Mouse (Mus musculus) heart, embryonic 11.5 days (tissue): Measurements from ENCODE around the gene Nop58. TPM values are rescaled to one million over a fixed set of nuclear protein-coding genes. Genes with fewer than 3 reads are reported as not detected.

ENCODE experiments used
- ATAC-seq: fragments of 200-750 bp; cut with Nextera tagmentation; replicated peaks from 2 replicates; pipeline ENCODE4 v1.8.0; 2017; ENCODE audit warnings: moderate library complexity; ENCODE audit not compliant: insufficient number of reproducible peaks, low FRiP score, low TSS enrichment
- H3K27ac ChIP-seq: fragments of 300-500 bp; sonication (generic); 2 replicates; pipeline ENCODE4 v1.5.1; 2014; ENCODE audit warnings: mild to moderate bottlenecking, low read depth, low read length
- H3K27me3 ChIP-seq: fragments of 300-500 bp; sonication (generic); 2 replicates; pipeline ENCODE4 v1.6.1; 2014; ENCODE audit warnings: mild to moderate bottlenecking, low read length, mixed read lengths; ENCODE audit not compliant: control insufficient read depth, insufficient read depth
- H3K36me3 ChIP-seq: fragments of 300-500 bp; sonication (generic); 2 replicates; pipeline ENCODE4 v1.6.1; 2014; ENCODE audit warnings: mild to moderate bottlenecking, low read length, moderate library complexity, mixed read lengths; ENCODE audit not compliant: control insufficient read depth, insufficient read depth
- H3K4me1 ChIP-seq: fragments of 300-500 bp; sonication (generic); 2 replicates; pipeline ENCODE4 v1.6.1; 2014; ENCODE audit warnings: low read length; ENCODE audit not compliant: control insufficient read depth, insufficient read depth
- H3K4me2 ChIP-seq: fragments of 300-500 bp; sonication (generic); 2 replicates; pipeline ENCODE4 v1.6.1; 2014; ENCODE audit warnings: mild to moderate bottlenecking, moderate library complexity
- H3K4me3 ChIP-seq: fragments of 300-500 bp; sonication (generic); 2 replicates; pipeline ENCODE4 v1.5.1; 2014; ENCODE audit warnings: low read depth, low read length
- H3K9ac ChIP-seq: fragments of 300-500 bp; sonication (generic); 2 replicates; pipeline ENCODE4 v1.6.1; 2014; ENCODE audit warnings: mild to moderate bottlenecking, low read depth, low read length, moderate library complexity
- H3K9me3 ChIP-seq: fragments of 300-500 bp; sonication (generic); replicated peaks from 2 replicates; pipeline ENCODE4 v1.6.1; 2016; ENCODE audit warnings: low read length; ENCODE audit not compliant: control insufficient read depth
- WGBS: fragments of 180-500 bp; shearing (Covaris S2); extraction: QIAGEN DNeasy Blood & Tissue Kit; methylation state at CpG from one replicate; pipeline ENCODE4 v1.1.7; 2014; ENCODE audit not compliant: insufficient replicate concordance; 5-methylcytosine and 5-hydroxymethylcytosine counted together
- polyA plus RNA-seq: library from polyadenylated mRNA; unstranded; fragments of >200 nt; fragmentation: Nextera tagmentation; extraction: Ambion mirVana; gene quantifications from 2 replicates; pipeline ENCODE4 v1.2.1, GENCODE M21; 2014

Gene Nop58
- polyA plus RNA-seq, 1 experiment from 2014 or later: 190 TPM

DNA sequence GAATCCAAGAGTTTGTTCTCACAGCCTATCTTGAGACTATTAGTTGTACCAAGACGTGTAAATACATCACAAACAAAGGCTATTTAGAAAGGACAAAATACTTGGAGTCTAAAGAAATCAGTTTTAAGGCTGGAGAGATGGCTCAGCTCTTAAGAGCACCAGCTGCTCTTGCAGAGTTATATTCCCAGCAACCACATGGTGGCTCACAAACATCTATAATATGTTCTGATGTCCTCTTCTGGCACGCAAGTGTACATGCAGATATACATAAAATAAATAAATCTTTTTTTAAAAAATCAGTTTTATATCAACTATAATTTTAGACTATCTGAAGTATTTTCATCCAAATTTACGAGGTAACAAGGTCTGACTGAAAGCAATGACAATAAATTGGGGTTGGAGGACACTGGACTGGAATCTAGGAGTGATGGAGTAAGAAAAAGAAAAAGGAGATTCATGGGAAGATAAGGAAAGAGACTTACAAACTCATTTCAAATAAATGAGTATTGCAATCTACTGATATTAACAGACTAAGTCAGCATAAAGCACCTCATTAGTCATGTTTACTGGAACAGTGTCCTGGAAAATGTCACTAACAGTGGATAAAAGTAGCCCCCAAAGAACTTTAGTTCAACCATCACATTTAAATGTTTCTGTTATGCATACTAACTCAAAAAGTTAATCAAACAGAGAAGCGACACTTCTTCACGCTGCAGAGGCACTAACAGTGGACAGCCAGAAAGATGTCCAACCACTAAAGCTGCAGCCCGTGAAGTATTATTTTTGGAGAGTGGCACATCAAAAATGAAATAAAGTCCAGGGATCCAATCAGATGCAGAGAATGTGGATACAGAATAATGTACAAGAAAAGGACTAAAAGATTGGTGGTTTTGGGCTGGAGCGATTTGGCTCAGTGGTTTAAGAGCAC, 28.3 kb upstream of the Nop58 start:
- Histone ChIP-seq H3K9me3 (no peaks in the 10 kb centered on the region), H3K27ac (no peak overlapping the region), H3K4me3 (no peak overlapping the region), H3K4me1 (no peaks in the 10 kb centered on the region), H3K9ac (no peak overlapping the region), H3K36me3 (no peaks in the 10 kb centered on the region; the same call in 1 of the 2 replicates), H3K27me3 (no peaks in the 10 kb centered on the region), H3K4me2 (no peak overlapping the region)
- WGBS: 88% methylated on average over 7 of the region's 7 CpGs
- ATAC-seq: no peak

DNA sequence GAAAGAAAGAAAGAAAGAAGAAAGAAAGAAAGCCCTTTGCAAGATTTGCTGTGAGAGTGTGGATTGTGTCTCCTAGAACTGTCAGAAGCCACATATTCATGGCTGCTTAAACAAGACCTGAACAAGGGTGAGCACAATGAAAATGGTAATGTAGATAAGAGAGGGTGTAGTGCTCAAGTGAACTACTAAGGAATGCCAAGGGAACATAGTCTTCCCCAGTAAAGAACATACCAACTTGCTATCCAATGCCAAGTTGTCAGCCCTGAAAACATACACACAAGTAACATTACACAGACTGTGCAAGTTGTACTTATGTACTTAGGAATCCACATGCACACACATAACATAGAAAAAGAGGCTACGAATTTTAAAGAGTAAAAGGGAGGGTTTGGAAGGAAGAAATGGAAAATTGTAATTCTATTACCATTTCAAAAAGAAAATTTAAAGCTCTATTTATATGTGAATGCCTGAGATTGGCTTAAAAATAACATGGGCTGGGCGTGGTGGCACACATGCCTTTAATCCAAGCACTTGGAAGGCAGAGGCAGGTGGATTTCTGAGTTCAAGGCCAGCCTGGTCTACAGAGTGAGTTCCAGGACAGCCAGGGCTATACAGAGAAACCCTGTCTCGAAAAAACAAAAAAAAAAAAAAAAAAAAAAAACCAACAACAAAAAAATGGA, 21.2 kb upstream of the Nop58 start:
- H3K4me3 ChIP-seq: no peak overlapping the region
- H3K27me3 ChIP-seq: no peaks in the 10 kb centered on the region
- no peak overlapping the region for H3K9ac ChIP-seq
- H3K36me3 ChIP-seq: no peaks in the 10 kb centered on the region
- 93% methylated on average over 2 of the region's 3 CpGs for WGBS
- H3K4me1 ChIP-seq: no peaks in the 10 kb centered on the region
- H3K27ac ChIP-seq: no peak overlapping the region
- H3K4me2 ChIP-seq: no peak overlapping the region
- no peaks in the 10 kb centered on the region for H3K9me3 ChIP-seq
- no peak for ATAC-seq

DNA sequence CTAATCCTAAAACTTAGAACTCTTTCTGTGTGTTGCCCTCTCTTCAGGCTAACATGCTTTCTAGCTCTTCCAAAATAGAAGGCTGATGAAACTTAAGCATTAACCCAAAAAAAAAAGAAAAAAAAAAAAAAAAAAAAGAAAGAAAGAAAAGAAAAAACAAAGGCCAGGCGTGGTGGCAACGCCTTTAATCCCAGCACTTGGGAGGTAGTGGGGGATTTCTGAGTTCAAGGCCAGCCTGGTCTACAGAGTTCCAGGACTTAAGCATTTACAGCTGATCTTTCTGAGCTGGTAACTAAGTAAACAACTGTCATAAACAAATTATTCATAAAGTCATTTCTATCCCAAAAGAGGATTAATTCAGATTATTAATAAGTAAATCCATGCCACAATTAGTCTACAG, 15.9 kb upstream of the Nop58 start:
- no peak for ATAC-seq
- WGBS: 83% methylated on average over 2 of the region's 2 CpGs
- Histone ChIP-seq H3K27ac (no peak overlapping the region), H3K36me3 (no peaks in the 10 kb centered on the region), H3K4me1 (0 out of 2 replicates have a peak, but pooled peaks cover 2% of the 10 kb centered on the region), H3K4me3 (no peak overlapping the region), H3K9me3 (no peaks in the 10 kb centered on the region), H3K4me2 (no peak overlapping the region; the same call in 1 of the 2 replicates), H3K27me3 (no peaks in the 10 kb centered on the region), H3K9ac (no peak overlapping the region)

DNA sequence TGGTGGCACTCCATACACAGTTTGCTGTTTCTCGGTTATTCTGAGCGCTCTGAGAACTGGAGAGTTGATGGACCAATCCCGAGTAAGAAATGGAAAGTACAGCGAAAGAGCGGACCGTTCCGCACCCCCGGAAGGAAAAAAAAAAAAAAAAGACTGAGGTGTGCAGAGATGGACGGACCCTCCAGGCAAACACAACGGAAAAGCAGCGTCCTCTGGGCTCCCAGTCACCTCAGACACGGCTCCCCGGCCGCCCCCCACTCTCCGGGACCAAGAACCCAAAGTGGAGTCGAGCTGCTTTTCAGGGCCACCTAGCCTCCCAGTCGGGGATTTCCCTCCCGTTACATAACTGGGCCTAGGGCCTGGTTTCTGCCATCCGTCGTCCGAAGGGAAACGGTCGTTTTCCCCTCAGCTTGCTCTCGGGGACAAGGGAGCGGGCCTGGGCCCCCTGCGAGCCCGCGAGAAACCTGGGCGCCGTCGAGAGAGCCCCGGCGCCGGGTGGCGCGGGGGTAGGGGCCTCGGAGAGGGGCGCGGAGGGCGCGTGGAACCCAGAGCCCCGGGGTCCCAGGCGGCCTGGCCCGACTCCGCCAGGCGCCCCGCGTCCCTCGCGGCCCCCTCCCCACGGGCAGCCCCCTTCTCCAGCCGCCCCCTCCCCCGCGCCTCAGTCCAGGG, 14.7 kb upstream of the Nop58 start:
- Histone ChIP-seq H3K4me1 (0 out of 2 replicates have a peak, but pooled peaks cover 2% of the 10 kb centered on the region), H3K4me3 (peak overlapping the region; percentile 100), H3K27ac (peak overlapping the region; percentile 97), H3K4me2 (peak overlapping the region; percentile 67), H3K9me3 (no peaks in the 10 kb centered on the region), H3K27me3 (no peaks in the 10 kb centered on the region), H3K36me3 (no peaks in the 10 kb centered on the region), H3K9ac (peak overlapping the region; percentile 98)
- ATAC-seq: peak; percentile 65
- WGBS: under 1% methylated on average over 41 of the region's 54 CpGs

DNA sequence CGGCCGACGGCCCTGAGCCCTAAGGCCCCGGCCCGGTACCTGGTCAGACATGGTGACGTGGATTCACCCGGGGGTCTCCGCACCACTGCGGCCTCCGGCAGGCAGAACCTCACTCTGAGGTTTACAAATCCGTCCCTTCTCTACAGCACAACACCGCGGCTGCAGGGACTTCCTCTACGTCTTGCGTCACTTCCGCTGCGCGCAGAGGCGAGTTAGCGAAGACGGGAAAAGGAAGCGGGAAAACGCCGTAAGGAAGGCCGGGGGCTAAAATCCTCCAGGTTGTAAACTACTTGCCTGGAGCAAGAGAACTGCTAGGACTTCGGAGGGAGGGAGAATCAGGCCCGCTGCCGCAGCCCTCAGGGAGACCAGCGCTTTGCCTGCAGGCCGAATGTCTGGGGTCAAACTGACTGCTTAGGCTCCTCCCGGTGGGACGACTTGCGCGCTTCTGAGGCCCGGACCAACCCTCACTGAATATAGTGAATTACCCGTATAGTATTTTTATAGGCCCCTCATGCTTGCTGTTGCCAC, 14.1 kb upstream of the Nop58 start, which contains the start of gene Sumo1:
Sumo1 (minus strand) TSS at position 194 of the 528 bp plus-strand sequence.
- no peaks in the 10 kb centered on the region for H3K27me3 ChIP-seq
- peak; percentile 85 for ATAC-seq
- peak within 1 kb of the TSS; percentile 97 for H3K27ac ChIP-seq
- H3K36me3 ChIP-seq: no peaks in the 10 kb centered on the region
- H3K9ac ChIP-seq: peak within 1 kb of the TSS; percentile 98
- no peaks in the 10 kb centered on the region for H3K9me3 ChIP-seq
- peak within 1 kb of the TSS; percentile 100 for H3K4me3 ChIP-seq
- H3K4me1 ChIP-seq: 0 out of 2 replicates have a peak, but pooled peaks cover 2% of the 10 kb centered on the region
- WGBS: under 1% methylated on average over 33 of the region's 36 CpGs
- H3K4me2 ChIP-seq: peak within 1 kb of the TSS; percentile 67

DNA sequence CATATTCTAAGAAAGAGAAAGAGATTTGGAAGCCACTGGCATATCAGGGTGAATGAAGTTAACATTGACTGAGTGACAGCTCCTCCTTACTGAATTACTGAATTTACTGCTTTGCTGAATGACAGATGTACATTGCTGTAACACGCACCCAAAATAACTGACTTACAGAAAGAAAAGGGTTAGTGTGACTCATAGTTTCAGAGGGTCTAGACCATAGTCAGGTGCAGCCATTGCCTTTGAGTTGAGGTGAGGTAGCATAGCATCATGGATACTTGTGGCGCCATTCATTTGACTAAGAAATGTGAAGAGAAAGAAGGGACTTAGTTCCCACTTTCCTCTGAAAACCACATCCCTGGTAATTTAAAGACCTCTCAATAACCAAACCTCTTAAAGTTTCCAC, 11.1 kb upstream of the Nop58 start:
- no peak overlapping the region for H3K4me2 ChIP-seq
- H3K9me3 ChIP-seq: no peaks in the 10 kb centered on the region
- WGBS: 91% methylated on average over 2 of the region's 2 CpGs
- H3K4me1 ChIP-seq: 0 out of 2 replicates have a peak, but pooled peaks cover 2% of the 10 kb centered on the region
- H3K27ac ChIP-seq: no peak overlapping the region
- no peaks in the 10 kb centered on the region for H3K27me3 ChIP-seq
- H3K36me3 ChIP-seq: no peaks in the 10 kb centered on the region
- no peak overlapping the region for H3K4me3 ChIP-seq
- no peak for ATAC-seq
- no peak overlapping the region for H3K9ac ChIP-seq

DNA sequence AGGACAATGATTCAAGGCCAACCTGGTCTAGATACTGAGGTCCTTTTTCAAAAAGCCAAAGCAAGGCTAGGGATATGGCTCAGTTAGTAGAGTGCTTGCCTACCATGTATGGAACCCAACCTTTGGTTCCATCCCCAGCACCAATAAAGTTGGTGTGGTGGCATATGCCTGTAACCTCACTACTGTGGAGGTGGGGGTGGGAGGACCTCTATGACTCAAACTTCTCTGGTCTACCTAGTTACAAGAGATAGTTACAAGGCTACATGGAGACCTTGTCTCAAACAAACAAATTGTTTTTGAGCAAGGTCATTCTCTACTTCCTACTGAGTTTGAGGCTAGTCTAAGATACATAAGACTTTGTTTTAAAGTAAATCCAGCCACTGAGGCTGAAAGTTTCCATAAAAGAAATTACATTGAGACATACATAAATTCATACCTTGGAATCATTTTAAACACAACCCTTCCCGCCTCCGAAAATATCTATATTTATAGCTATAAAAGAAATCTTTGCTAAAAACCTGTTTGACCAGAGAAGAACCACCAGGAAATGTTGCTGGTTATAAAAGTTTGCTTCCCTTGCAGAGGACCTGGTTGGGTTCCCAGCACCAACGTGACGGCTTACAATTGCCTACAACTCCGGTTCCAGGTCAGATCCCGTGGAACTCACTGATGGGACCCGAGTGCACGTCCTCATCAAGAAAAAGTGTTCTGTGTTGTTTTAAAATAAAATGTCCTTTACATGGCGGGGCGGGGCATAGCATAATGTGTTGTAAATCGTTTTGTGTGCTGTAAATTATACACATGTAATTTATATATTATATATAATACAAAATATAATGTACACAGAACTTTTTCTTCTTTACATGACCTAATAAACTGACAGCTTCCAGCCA, 599 bp upstream of the Nop58 start:
- Histone ChIP-seq H3K27me3 (no peaks in the 10 kb centered on the region), H3K4me1 (peaks cover 3% of the 10 kb centered on the region), H3K36me3 (no peaks in the 10 kb centered on the region), H3K9me3 (no peaks in the 10 kb centered on the region), H3K27ac (no peak overlapping the region), H3K4me2 (peak overlapping the region; percentile 79), H3K9ac (peak overlapping the region; percentile 72; the same call in 1 of the 2 replicates), H3K4me3 (peak overlapping the region; percentile 71)
- 9% methylated on average over 11 of the region's 11 CpGs for WGBS
- ATAC-seq: no peak
